Mouse (Mus musculus): ENCODE data around the gene Gm2244.
"Not testable (repeated sequence)": the region's sequence is repeated elsewhere in the genome, so short reads cannot be mapped to it uniquely, and the experiment has no call there.

Gene Gm2244

DNA sequence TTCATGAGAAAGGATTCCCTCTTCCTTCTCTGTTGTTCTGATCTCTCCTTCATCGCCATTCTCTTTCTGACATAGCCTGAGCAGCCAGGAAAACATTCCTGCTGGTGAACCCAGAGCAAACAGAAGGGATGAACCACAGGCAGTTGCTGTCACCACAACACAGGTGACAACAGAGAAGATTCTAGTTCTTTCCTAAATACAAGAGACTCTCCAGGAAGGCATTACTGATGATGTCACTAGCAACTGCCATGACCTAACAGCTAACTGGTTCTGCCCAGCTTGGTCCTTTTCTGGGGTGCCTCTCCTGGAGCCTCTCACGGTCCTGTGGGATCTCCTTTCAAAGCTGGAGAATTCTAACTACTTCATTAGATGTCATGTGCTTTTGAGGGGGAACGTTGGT, at the start of gene Gm2244:
Gene Gm2244 (minus strand): TSS at position 101 of the 400 bp plus-strand sequence.
- not testable (repeated sequence) for DNase-seq

DNA sequence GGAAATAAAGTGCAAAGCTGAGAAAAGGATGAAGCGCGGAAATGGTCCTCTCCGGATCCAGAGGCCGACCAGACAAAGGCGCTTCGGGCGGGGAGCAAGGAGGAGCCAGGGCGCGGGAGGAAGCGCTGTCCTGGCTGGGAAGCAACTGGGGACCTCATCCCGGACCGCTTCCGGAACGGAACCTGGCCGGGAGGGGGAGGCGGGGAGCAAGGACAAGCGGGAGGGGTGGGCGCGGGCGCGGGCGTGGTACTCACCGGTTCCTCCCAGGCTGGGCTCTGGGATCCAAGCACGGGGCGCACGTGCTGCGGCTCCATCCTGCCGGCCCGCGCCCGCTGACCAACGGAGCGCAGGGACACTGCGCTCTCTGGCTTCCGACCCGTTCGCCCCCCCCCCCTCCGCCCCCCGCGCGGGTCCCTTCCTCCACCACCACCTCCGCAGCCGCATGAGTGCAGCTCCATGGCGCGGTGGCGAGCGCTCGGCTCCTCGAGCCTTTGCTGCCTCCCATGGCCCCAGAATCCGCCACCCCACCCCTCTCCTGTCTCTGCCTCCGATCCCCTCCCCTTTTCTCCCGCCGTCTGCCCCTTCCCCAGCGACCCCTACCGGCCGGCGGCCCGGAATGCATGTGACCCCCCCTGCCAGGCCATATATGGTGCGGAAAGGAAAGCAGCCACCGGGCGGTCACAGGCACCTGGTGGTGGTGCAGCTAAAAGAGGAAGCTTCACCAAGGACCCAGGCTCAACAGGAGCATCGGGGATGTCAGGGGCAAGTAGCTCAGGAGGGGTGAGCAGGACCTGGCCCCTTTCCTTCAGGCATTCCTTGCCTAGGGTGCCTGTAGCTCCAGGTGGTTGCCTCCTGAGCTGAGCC, 35.3 kb upstream of the Gm2244 start, which contains the start of gene Gm2237:
Gene Gm2237 (minus strand): TSS at position 332 of the 864 bp plus-strand sequence.
- DNase-seq = peak; percentile 30 to 47
